Mouse (Mus musculus) E14TG2a.4 (cell line): Measurements from ENCODE around the gene 4931414P19Rik.

ENCODE experiments used
- CTCF ChIP-seq: conservative IDR thresholded peaks from 2 replicates; pipeline ENCODE4 v1.5.1; 2014; ENCODE audit warnings: low read length
- POU5F1 ChIP-seq: IDR thresholded peaks from 2 replicates; pipeline ENCODE4 v1.6.1; 2014; ENCODE audit warnings: low read length, borderline replicate concordance

DNA sequence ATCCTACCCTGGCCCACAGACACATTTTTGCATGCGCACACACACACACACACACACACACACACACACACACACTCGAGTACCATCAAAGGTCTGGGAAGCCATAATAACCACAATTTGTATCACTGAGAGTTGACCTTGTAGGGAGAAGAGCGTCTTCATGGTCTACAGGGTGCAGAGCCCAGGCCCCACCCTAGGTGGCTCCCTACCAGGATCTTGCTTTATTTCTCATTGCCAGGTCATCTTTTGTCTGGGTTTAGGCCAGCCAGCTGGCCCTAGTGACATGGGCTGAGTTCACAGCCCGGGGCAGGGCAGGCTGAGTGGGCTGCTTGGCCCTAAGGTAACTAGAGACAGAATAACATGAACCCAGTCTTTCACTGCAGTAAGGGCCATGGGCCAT lies 28.4 kb upstream of the 4931414P19Rik start:
- 0 out of 2 replicates have a peak, but pooled peaks have one; percentile 14 for TF ChIP-seq CTCF
- TF ChIP-seq POU5F1: no peak
